Mouse (Mus musculus): ENCODE data around the gene Pik3r1. TPM values are rescaled to one million over a fixed set of nuclear protein-coding genes. Genes with fewer than 3 reads are reported as not detected.

Pik3r1 gene
- polyA plus RNA-seq, 1 experiment: 39.7 TPM

DNA sequence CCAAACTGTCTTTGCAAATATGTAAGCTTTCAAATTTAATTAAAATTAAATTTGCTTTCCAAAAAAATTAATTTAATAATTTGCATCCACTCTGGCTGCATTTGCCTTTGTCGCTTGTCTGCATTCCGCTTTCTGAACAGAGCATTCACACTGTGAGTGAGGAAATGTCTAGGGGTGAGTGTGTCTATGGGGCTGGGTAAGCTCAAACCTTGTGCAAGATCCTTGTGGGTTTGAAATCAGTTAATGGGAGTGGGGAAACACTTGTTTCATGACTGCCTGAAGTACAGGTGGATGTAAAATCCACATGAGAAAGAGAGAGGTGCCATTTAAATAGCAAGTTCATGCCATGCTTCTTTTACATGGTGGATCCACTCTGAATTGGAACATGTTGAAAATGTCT, 31.3 kb upstream of the Pik3r1 start:
- no peak for DNase-seq (ENCODE audit: low read depth)
- TF ChIP-seq CTCF (IDR thresholded peaks at IDR 0.05; ENCODE audit: borderline replicate concordance, extremely low read depth, insufficient read depth, insufficient read length) (no peak), POLR2A (IDR thresholded peaks at IDR 0.05; ENCODE audit: borderline replicate concordance, extremely low read depth, insufficient read depth, insufficient read length, poor library complexity, severe bottlenecking) (no peak)

DNA sequence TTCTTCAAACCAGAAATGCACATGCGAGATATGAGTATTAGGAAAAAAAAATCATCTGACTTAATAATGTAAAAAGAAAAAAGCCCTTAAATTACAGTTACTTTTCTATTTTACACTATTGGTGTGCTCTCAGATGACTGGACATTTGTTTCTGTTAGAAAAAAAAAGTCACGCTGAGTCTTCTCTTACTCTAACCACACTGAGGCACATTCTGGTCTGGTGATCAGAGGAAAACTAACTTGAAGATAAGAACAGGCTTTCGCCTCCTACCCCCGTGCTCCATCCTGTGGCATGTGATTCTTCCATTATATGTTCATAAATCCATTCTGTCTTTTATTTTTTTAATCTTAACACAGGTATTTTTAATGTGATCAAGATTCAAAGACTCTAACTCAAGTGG, 30.5 kb upstream of the Pik3r1 start:
- DNase-seq (ENCODE audit: low read depth): no peak
- TF ChIP-seq CTCF (IDR thresholded peaks at IDR 0.05; ENCODE audit: borderline replicate concordance, extremely low read depth, insufficient read depth, insufficient read length) (no peak), POLR2A (IDR thresholded peaks at IDR 0.05; ENCODE audit: borderline replicate concordance, extremely low read depth, insufficient read depth, insufficient read length, poor library complexity, severe bottlenecking) (no peak)

DNA sequence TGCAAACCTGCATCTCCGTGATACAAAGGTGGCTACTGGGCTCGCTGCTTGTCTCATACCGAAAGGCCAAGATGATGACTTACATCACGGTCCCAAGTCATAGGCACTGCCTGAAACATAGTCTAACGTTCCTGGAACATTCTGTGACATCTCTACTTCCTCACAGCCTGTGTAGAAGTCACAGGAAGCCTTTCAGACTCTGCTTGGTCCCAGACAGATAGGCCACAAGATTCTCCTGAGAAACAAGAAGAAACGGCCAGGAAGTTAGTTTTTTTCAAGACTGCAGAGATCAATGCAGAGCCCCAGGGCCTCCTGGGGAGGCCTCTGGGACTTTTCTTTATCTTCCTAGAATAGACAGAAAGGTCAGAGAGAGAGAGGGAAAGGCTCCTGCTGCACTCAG, 29.0 kb upstream of the Pik3r1 start:
- TF ChIP-seq CTCF (IDR thresholded peaks at IDR 0.05; ENCODE audit: borderline replicate concordance, extremely low read depth, insufficient read depth, insufficient read length) (no peak), POLR2A (IDR thresholded peaks at IDR 0.05; ENCODE audit: borderline replicate concordance, extremely low read depth, insufficient read depth, insufficient read length, poor library complexity, severe bottlenecking) (no peak)

DNA sequence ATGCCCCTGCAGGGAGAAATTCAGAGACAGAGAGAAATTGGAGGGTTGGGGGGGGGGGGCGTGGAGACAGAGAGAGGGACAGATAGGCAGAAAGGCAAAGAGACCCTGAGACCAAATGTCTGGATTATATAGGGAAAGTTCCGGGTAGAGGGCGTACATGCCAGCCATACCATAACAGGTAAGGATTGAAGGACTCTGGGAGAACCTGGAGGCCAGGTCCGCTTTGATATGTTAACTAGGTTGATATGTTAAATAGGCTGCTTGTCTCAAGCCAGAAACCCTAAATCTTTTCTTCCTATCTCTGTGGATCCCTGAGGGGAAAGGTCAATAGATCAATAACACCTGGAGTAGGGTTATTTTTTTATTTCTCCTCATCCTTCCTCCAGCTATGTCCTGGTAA, 17.7 kb upstream of the Pik3r1 start:
- TF ChIP-seq CTCF (IDR thresholded peaks at IDR 0.05; ENCODE audit: borderline replicate concordance, extremely low read depth, insufficient read depth, insufficient read length) (no peak), POLR2A (IDR thresholded peaks at IDR 0.05; ENCODE audit: borderline replicate concordance, extremely low read depth, insufficient read depth, insufficient read length, poor library complexity, severe bottlenecking) (no peak)
- no peak for DNase-seq (ENCODE audit: low read depth)

More for the DNA sequence above, 29.0 kb upstream of the Pik3r1 start:
- DNase-seq (ENCODE audit: low read depth): no peak

DNA sequence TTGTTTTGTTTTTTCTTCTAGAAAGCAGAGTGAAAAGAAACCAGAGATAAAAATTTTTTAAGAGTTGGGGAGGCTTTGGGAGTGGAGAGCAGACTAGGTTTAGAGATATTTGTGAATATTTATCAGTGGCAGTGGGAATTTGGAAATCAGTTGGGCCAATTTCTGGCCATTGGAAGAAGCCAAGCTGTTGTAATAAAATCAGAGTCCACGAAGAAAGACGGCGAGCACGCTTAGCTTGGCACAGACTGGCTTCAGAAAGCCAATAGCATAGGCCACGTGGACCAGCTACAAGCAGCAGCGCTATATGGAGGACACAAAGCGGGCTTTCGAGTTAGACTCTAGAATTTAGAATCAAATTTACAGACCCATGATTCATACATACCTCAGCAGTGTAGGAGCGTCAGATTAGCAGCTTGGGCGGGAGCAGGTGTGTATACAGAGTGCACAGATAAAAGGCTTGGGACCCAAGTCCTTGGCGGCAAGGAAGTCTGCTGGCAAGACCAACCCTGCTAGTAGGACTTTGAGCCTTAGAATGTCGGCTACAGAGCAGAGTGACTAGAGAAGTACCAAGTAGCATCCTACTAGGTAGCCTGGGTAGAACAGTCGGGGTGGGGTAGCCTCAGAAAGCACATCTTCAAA, 16.8 kb upstream of the Pik3r1 start:
- TF ChIP-seq CTCF (IDR thresholded peaks at IDR 0.05; ENCODE audit: borderline replicate concordance, extremely low read depth, insufficient read depth, insufficient read length) (no peak), POLR2A (IDR thresholded peaks at IDR 0.05; ENCODE audit: borderline replicate concordance, extremely low read depth, insufficient read depth, insufficient read length, poor library complexity, severe bottlenecking) (no peak)

DNA sequence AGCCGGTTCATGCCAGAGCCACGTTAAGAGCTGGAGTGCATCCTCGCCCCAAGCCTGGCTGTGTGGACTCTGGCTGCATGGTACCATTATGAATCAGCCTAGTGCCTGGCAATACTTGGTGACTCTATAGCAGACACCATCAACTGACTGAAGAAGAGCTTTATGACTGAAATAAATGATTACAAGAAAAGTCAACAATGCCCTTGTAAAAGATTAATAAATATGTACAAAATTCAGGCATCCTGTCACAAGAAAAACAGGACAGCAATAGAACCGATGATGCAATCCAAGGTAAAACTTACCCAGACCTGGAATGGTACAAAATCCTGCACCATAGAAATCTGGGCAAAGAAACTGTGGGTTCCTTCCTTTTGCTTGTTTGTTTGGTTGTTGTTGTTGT, 11.0 kb upstream of the Pik3r1 start:
- DNase-seq (ENCODE audit: low read depth): no peak
- TF ChIP-seq POLR2A (IDR thresholded peaks at IDR 0.05; ENCODE audit: borderline replicate concordance, extremely low read depth, insufficient read depth, insufficient read length, poor library complexity, severe bottlenecking) (no peak), CTCF (IDR thresholded peaks at IDR 0.05; ENCODE audit: borderline replicate concordance, extremely low read depth, insufficient read depth, insufficient read length) (no peak)

More for the DNA sequence above, 16.8 kb upstream of the Pik3r1 start:
- no peak for DNase-seq (ENCODE audit: low read depth)

DNA sequence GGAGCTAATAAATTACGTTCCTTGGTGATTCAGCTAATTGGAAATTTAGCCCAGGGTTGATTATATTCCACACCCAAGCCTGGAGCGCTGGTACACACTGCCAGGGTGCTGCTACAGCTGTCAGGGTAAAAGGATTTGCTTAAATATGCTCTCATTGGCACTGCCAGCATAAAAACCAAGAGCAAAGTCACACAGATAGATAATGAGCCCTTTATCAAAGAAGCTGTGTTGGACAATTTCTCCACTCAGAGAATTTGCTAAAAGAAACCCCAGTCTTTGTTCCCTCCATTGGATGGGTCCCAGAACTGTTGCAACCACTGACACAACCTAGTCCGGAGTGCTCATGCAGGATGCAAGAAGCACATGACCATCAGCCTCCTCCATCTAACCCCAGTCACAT, 9.8 kb upstream of the Pik3r1 start:
- TF ChIP-seq CTCF (IDR thresholded peaks at IDR 0.05; ENCODE audit: borderline replicate concordance, extremely low read depth, insufficient read depth, insufficient read length) (no peak), POLR2A (IDR thresholded peaks at IDR 0.05; ENCODE audit: borderline replicate concordance, extremely low read depth, insufficient read depth, insufficient read length, poor library complexity, severe bottlenecking) (no peak)
- peak; percentile 72 for DNase-seq (ENCODE audit: low read depth)

DNA sequence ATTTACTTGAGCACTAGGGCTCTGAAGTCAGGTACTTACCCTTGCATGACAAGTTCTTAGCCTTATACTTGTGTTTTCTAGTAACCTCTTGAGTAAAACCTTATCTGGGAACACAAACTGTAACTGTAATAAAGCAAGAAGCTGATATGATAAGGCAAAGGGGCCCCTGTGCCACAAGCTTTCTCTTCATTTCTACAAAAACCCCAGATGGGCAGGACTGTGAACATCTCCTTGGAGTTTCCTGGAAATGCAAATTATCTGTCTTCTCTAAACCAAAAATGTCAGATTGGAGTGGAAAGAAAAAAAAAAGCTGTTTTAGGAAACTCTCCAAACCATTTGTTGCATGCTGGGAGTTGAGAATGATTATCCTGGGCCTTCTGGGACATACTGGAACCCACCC, 3.1 kb upstream of the Pik3r1 start:
- DNase-seq (ENCODE audit: low read depth): no peak
- TF ChIP-seq CTCF (IDR thresholded peaks at IDR 0.05; ENCODE audit: borderline replicate concordance, extremely low read depth, insufficient read depth, insufficient read length) (no peak), POLR2A (IDR thresholded peaks at IDR 0.05; ENCODE audit: borderline replicate concordance, extremely low read depth, insufficient read depth, insufficient read length, poor library complexity, severe bottlenecking) (no peak)

DNA sequence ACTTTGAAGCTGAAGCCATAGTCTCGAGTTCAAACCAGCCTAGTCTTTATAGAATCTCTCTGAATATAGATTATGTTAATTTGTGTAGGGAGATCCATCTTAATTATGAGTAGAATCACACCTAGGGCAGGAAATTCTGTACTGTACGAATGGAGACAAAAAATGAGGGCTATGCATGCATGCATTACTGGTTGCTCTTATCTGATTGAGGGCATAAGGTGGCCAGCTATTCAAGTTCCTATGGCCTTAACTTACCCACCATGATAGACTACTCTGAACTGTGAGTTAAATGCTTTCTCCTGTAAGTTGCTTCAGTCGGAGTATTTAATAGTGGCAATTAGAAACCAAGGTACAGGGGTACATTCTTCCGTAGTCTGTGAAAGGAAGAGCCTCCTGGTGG, 1.9 kb upstream of the Pik3r1 start:
- no peak for DNase-seq (ENCODE audit: low read depth)
- TF ChIP-seq CTCF (IDR thresholded peaks at IDR 0.05; ENCODE audit: borderline replicate concordance, extremely low read depth, insufficient read depth, insufficient read length) (no peak), POLR2A (IDR thresholded peaks at IDR 0.05; ENCODE audit: borderline replicate concordance, extremely low read depth, insufficient read depth, insufficient read length, poor library complexity, severe bottlenecking) (no peak)

DNA sequence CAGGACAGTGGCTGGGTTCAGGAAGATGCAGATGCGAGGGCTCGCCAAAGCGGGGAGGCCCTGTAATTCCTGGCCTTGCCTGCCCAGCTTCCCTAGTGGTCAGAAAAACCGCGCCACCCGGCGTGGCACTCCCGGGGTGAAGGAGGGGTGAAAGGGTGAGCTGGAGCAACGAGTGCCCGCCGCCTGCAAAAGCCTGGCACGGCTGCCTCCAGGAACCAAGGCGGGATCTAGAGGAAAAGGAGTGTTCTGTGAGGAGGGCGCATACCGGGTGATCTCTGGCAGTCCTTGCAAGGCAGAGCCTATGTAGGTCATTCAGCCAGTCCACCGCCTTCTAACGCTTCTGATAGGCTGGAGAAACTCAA, 594 bp upstream of the Pik3r1 start:
- TF ChIP-seq POLR2A (IDR thresholded peaks at IDR 0.05; ENCODE audit: borderline replicate concordance, extremely low read depth, insufficient read depth, insufficient read length, poor library complexity, severe bottlenecking): no peak
- TF ChIP-seq CTCF (IDR thresholded peaks at IDR 0.05; ENCODE audit: borderline replicate concordance, extremely low read depth, insufficient read depth, insufficient read length): no peak
- DNase-seq (ENCODE audit: low read depth): peak; percentile 70

DNA sequence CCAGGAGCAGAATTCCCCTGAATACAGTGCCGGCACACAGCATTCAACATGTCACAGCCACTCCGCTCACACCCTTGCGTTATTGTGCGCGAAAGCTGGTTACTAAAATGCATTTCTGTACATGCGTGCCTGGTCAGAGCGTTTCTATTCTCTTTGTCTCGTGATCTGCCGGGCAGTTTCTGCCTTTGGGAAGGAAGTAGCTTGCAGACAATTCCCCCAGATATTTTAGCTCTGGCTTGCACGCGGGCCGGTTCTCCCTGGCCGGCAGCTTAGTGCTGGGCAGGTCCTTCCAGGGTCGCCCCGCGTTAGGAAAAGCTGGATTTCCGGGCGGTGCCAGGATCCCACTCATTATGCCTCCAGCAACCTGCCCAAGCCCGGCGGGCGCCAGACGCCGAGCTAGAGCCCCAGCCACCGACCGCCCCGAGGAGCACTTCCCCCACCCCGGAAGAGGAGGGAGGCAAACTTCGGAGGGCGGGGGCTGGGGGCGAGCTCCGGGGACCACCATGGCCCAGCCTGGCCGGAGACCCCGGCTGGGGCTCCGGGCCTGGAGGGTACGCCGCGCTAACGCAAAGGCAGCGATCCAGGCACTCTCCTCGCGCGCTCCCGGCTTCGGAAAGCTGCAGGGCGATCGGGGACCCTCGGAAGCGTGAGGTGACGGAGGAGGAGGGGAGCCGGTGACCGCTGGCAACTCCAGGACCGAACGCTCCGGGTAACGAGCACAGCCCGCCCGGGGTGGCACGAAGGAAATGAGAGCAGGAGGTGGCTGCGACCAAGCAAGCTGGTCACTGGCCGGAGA, 806 bp downstream of the Pik3r1 start:
- TF ChIP-seq CTCF (IDR thresholded peaks at IDR 0.05; ENCODE audit: borderline replicate concordance, extremely low read depth, insufficient read depth, insufficient read length): no peak
- TF ChIP-seq POLR2A (IDR thresholded peaks at IDR 0.05; ENCODE audit: borderline replicate concordance, extremely low read depth, insufficient read depth, insufficient read length, poor library complexity, severe bottlenecking): peak; percentile 6; the same call in 1 of the 2 replicates
- DNase-seq (ENCODE audit: low read depth): peak; percentile 80

DNA sequence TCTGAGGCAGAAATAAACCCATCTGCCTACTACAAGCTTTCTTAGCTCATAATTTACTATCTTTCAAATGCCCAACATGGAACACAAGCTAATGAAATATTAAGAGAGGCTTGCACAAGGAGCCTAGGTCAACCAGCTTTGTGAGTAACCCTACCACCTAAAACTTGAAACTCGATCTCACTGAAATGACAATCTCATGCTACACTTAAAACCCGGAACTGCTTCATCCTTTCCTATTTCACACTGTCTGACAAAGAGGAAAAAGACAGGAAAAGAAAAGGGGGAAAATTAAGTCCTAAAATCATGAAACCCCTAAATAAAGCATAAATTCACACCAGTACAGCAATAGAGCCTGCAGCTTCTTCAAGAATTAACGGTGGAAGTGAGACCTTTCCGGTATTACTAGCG, 1.4 kb downstream of the Pik3r1 start:
- DNase-seq (ENCODE audit: low read depth): no peak
- TF ChIP-seq POLR2A (IDR thresholded peaks at IDR 0.05; ENCODE audit: borderline replicate concordance, extremely low read depth, insufficient read depth, insufficient read length, poor library complexity, severe bottlenecking): no peak
- TF ChIP-seq CTCF (IDR thresholded peaks at IDR 0.05; ENCODE audit: borderline replicate concordance, extremely low read depth, insufficient read depth, insufficient read length): no peak

All from brain, embryonic 14.5 days (tissue).